Mouse (Mus musculus): Measurements from ENCODE around the gene Sh3bgrl2. TPM values are rescaled to one million over a fixed set of nuclear protein-coding genes. Genes with fewer than 3 reads are reported as not detected.

Sh3bgrl2 gene
- total and polyA plus RNA-seq, 2 experiments from 2014 or later, result 6.3 to 10.6 TPM

DNA sequence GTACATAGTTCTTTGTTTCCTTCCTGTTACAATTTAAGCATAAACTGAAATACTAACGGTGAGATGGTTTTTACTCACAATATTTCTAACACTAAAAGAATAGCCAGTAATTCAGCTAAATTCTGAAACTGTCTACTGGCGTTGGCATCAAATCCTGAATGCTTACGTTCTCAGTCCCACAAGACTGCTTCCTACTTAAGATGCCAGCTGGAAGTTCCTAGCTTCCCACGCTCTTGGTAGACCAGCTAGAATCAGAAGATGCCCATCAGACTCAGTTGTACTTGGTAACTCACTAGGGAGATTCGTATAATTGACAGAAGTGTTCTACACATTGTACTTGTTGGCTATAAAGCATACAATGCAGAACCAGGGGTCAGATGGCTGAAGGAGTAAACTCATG is 98.6 kb downstream of the Sh3bgrl2 start:
- ATAC-seq (ENCODE audit: low FRiP score) (no peak), DNase-seq (ENCODE audit: low spot score) (no peak)
- Histone ChIP-seq H3K4me3 (ENCODE audit: low read depth, low read length) (no peak overlapping the region), H3K27me3 (ENCODE audit: insufficient read depth, low read length) (no peaks in the 10 kb centered on the region), H3K4me2 (ENCODE audit: low read depth, low read length, poor library complexity, severe bottlenecking) (no peak overlapping the region), H3K9me3 (ENCODE audit: low read length) (no peaks in the 10 kb centered on the region), H3K4me1 (ENCODE audit: insufficient read depth, low read length) (no peaks in the 10 kb centered on the region), H3K27ac (ENCODE audit: low read depth, low read length) (no peak overlapping the region), H3K36me3 (ENCODE audit: insufficient read depth, low read length) (no peaks in the 10 kb centered on the region), H3K9ac (replicated peaks; ENCODE audit: low read length, poor library complexity, severe bottlenecking) (no peak overlapping the region)
- no peak for TF ChIP-seq CTCF (IDR thresholded peaks at IDR 0.05)
- 88% methylated on average over 5 of the region's 5 CpGs for WGBS

GRCm38 (mm10) chr9:83647919-83648705 is 100.0 kb downstream of the Sh3bgrl2 start:
- no peak overlapping the region for H3K27ac ChIP-seq (ENCODE audit: low read depth, low read length)
- no peak for TF ChIP-seq CTCF (IDR thresholded peaks at IDR 0.05)
- no peaks in the 10 kb centered on the region for H3K36me3 ChIP-seq (ENCODE audit: insufficient read depth, low read length)
- no peaks in the 10 kb centered on the region for H3K4me1 ChIP-seq (ENCODE audit: insufficient read depth, low read length)
- H3K4me3 ChIP-seq (ENCODE audit: low read depth, low read length), result no peak overlapping the region
- ATAC-seq (ENCODE audit: low FRiP score) (no peak), DNase-seq (ENCODE audit: low spot score) (peak; percentile 39)
- H3K9ac ChIP-seq (replicated peaks; ENCODE audit: low read length, poor library complexity, severe bottlenecking), result no peak overlapping the region
- H3K4me2 ChIP-seq (ENCODE audit: low read depth, low read length, poor library complexity, severe bottlenecking), result no peak overlapping the region
- H3K9me3 ChIP-seq (ENCODE audit: low read length), result no peaks in the 10 kb centered on the region
- H3K27me3 ChIP-seq (ENCODE audit: insufficient read depth, low read length), result no peaks in the 10 kb centered on the region
- WGBS, result 13% methylated on average over 7 of the region's 7 CpGs

DNA sequence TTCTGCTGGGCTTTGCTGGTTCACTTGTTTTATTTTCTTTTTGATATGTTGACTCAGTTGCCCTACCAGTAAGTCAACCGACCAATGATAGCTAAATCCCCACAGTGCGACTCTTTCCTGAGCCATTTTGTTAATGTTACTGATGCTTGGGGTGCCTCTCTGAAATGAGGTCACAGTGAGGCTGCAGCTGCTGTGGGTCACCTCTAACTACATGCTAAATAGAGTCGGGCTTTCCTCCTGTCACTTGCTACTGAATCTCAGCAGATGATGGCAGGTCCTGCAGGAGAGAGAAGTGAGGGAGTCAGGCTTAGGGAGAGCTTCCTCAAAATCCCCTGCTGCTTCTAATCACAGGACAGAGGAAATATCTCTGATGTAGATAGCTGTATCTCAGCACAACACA is 100.6 kb downstream of the Sh3bgrl2 start:
- no peak overlapping the region for H3K27ac ChIP-seq (ENCODE audit: low read depth, low read length)
- H3K4me2 ChIP-seq (ENCODE audit: low read depth, low read length, poor library complexity, severe bottlenecking), result no peak overlapping the region
- no peak for ATAC-seq (ENCODE audit: low FRiP score)
- no peaks in the 10 kb centered on the region for H3K9me3 ChIP-seq (ENCODE audit: low read length)
- no peaks in the 10 kb centered on the region for H3K4me1 ChIP-seq (ENCODE audit: insufficient read depth, low read length)
- no peak for TF ChIP-seq CTCF (IDR thresholded peaks at IDR 0.05)
- no peaks in the 10 kb centered on the region for H3K27me3 ChIP-seq (ENCODE audit: insufficient read depth, low read length)
- no peak overlapping the region for H3K4me3 ChIP-seq (ENCODE audit: low read depth, low read length)
- no peak for DNase-seq (ENCODE audit: low spot score)
- WGBS, result 11% methylated on average over 3 of the region's 3 CpGs
- no peak overlapping the region for H3K9ac ChIP-seq (replicated peaks; ENCODE audit: low read length, poor library complexity, severe bottlenecking)
- H3K36me3 ChIP-seq (ENCODE audit: insufficient read depth, low read length), result no peaks in the 10 kb centered on the region

DNA sequence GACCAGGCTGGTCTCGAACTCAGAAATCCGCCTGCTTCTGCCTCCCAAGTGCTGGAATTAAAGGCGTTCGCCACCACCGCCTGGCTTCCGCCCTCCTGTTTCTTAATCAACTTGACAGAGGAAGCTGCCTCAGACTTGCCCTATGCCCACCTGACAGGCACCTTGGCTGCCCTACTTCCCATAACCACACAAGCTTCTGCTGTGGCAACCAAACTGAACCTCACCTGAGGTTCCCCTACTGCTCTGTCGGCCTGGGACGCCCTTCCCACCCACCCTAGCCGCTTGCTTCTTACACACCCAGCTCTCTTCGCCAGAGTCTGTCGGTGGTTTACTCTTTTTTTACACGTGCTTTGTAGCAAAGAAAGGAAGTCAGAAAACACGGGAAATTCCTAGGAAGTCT is 103.9 kb downstream of the Sh3bgrl2 start:
- no peak overlapping the region for H3K4me3 ChIP-seq (ENCODE audit: low read depth, low read length)
- H3K9ac ChIP-seq (replicated peaks; ENCODE audit: low read length, poor library complexity, severe bottlenecking), result no peak overlapping the region
- no peaks in the 10 kb centered on the region for H3K36me3 ChIP-seq (ENCODE audit: insufficient read depth, low read length)
- DNase-seq (ENCODE audit: low spot score) (no peak), ATAC-seq (ENCODE audit: low FRiP score) (no peak)
- H3K4me1 ChIP-seq (ENCODE audit: insufficient read depth, low read length), result no peaks in the 10 kb centered on the region
- no peak overlapping the region for H3K27ac ChIP-seq (ENCODE audit: low read depth, low read length)
- WGBS, result 84% methylated on average over 13 of the region's 13 CpGs
- H3K27me3 ChIP-seq (ENCODE audit: insufficient read depth, low read length), result no peaks in the 10 kb centered on the region
- H3K9me3 ChIP-seq (ENCODE audit: low read length), result no peaks in the 10 kb centered on the region
- TF ChIP-seq CTCF (IDR thresholded peaks at IDR 0.05), result no peak
- H3K4me2 ChIP-seq (ENCODE audit: low read depth, low read length, poor library complexity, severe bottlenecking), result no peak overlapping the region

DNA sequence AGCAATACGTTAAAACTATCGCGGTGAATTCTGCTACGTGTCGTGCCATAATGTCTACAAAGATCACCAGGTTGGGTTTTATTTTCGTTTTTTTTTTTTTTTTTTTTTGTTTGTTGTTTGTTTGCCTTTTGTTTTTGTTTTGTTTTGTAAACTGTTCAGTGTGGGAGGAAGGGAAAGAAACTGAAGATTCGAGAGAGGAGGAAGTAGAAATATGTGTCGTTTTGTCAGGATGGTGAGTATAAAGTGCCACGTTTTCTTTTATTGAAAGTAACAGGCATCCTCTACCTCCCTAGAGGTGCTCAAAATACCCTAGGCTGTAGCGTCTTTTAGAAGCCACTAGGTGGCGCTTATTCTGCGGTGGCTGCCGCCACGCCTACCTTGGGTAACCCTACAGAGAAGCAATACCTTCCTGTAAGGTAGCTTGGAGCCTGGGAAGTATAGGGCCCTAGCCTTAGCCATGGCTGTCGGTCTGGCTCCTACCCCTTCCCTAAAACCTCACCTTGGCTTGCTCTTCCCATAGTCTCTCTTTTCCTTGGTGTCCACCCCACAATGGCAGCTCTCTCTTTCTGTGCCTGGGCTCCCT is 104.6 kb downstream of the Sh3bgrl2 start:
- no peaks in the 10 kb centered on the region for H3K27me3 ChIP-seq (ENCODE audit: insufficient read depth, low read length)
- no peaks in the 10 kb centered on the region for H3K4me1 ChIP-seq (ENCODE audit: insufficient read depth, low read length)
- WGBS, result 33% methylated on average over 15 of the region's 15 CpGs
- no peaks in the 10 kb centered on the region for H3K9me3 ChIP-seq (ENCODE audit: low read length)
- no peak overlapping the region for H3K27ac ChIP-seq (ENCODE audit: low read depth, low read length)
- no peak overlapping the region for H3K4me2 ChIP-seq (ENCODE audit: low read depth, low read length, poor library complexity, severe bottlenecking)
- no peak for ATAC-seq (ENCODE audit: low FRiP score)
- H3K36me3 ChIP-seq (ENCODE audit: insufficient read depth, low read length), result no peaks in the 10 kb centered on the region
- DNase-seq (ENCODE audit: low spot score), result no peak
- H3K4me3 ChIP-seq (ENCODE audit: low read depth, low read length), result no peak overlapping the region
- peak; percentile 48 for TF ChIP-seq CTCF (IDR thresholded peaks at IDR 0.05)
- H3K9ac ChIP-seq (replicated peaks; ENCODE audit: low read length, poor library complexity, severe bottlenecking), result no peak overlapping the region

GRCm38 (mm10) chr9:83654601-83655000 is 106.5 kb downstream of the Sh3bgrl2 start:
- no peak overlapping the region for H3K9ac ChIP-seq (replicated peaks; ENCODE audit: low read length, poor library complexity, severe bottlenecking)

More at GRCm38 (mm10) chr9:83654601-83655000, 106.5 kb downstream of the Sh3bgrl2 start:
- DNase-seq (ENCODE audit: low spot score), result no peak
- Histone ChIP-seq H3K27ac (ENCODE audit: low read depth, low read length) (no peak overlapping the region), H3K4me3 (ENCODE audit: low read depth, low read length) (no peak overlapping the region), H3K36me3 (ENCODE audit: insufficient read depth, low read length) (no peaks in the 10 kb centered on the region), H3K27me3 (ENCODE audit: insufficient read depth, low read length) (no peaks in the 10 kb centered on the region), H3K4me2 (ENCODE audit: low read depth, low read length, poor library complexity, severe bottlenecking) (no peak overlapping the region), H3K4me1 (ENCODE audit: insufficient read depth, low read length) (no peaks in the 10 kb centered on the region), H3K9me3 (ENCODE audit: low read length) (no peaks in the 10 kb centered on the region)
- WGBS, result 83% methylated on average over 5 of the region's 5 CpGs
- ATAC-seq (ENCODE audit: low FRiP score), result no peak
- no peak for TF ChIP-seq CTCF (IDR thresholded peaks at IDR 0.05)

All from midbrain, postnatal 0 days (tissue).